Mouse (Mus musculus): ENCODE results near the gene Extl1. TPM values are rescaled to one million over a fixed set of nuclear protein-coding genes. Genes with fewer than 3 reads are reported as not detected.

The Extl1 gene
- polyA plus RNA-seq, 1 experiment, result 0.13 TPM

DNA sequence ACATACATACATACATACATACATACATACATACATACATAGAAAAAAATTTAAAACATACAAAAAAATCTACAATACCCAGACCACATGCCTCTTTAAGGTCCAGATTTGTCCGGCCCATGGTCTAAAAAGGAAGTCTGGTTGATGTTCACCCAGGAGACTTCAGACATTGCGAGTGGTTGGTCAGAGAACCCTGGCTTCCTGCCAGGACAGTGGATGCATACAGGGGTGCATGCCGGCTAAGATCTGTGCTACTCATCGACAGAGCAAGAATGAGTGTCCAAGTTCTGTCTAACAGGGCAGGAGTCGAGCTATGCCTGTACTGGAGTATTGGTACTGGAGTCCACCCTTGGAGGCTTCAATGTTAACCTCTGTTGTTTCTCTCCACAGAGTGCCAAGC, 59.0 kb downstream of the Extl1 start:
- Histone ChIP-seq H3K79me3 (ENCODE audit: low read depth) (no peaks in the 10 kb centered on the region), H3ac (ENCODE audit: control insufficient read depth, insufficient read length, low read depth) (no peak overlapping the region), H3K36me3 (ENCODE audit: control insufficient read depth, insufficient read depth) (no peaks in the 10 kb centered on the region), H3K79me2 (ENCODE audit: control insufficient read depth, insufficient read depth) (no peaks in the 10 kb centered on the region), H3K27me3 (ENCODE audit: control insufficient read depth, insufficient read depth, insufficient read length) (peaks cover 1% of the 10 kb centered on the region), H3K4me3 (ENCODE audit: insufficient read depth, poor library complexity, severe bottlenecking) (no peak overlapping the region)
- TF ChIP-seq MYOG (IDR thresholded peaks at IDR 0.05; ENCODE audit: control insufficient read depth, extremely low read depth, insufficient read length) (no peak), MAX (IDR thresholded peaks at IDR 0.05) (no peak), USF1 (IDR thresholded peaks at IDR 0.05; ENCODE audit: low read depth) (no peak), FOSL1 (IDR thresholded peaks at IDR 0.05; ENCODE audit: insufficient read depth, low read length, poor library complexity, severe bottlenecking) (no peak), CEBPB (IDR thresholded peaks at IDR 0.05; ENCODE audit: low read depth) (no peak), MYOD1 (IDR thresholded peaks at IDR 0.05; ENCODE audit: control insufficient read depth, insufficient read length, low read depth) (no peak), CTCF (IDR thresholded peaks at IDR 0.05; ENCODE audit: control insufficient read depth, insufficient read depth, insufficient read length) (no peak)

- peaks cover 5% of the 10 kb centered on the region for H3K27me3 ChIP-seq (ENCODE audit: control insufficient read depth, insufficient read depth, insufficient read length)
- H3K79me3 ChIP-seq (ENCODE audit: low read depth), result no peaks in the 10 kb centered on the region
- H3K79me2 ChIP-seq (ENCODE audit: control insufficient read depth, insufficient read depth), result no peaks in the 10 kb centered on the region
- H3K4me3 ChIP-seq (ENCODE audit: insufficient read depth, poor library complexity, severe bottlenecking), result no peak overlapping the region
- no peaks in the 10 kb centered on the region for H3K36me3 ChIP-seq (ENCODE audit: control insufficient read depth, insufficient read depth)
- no peak for TF ChIP-seq CEBPB (IDR thresholded peaks at IDR 0.05; ENCODE audit: low read depth)
- TF ChIP-seq MAX (IDR thresholded peaks at IDR 0.05), result no peak
- no peak for TF ChIP-seq USF1 (IDR thresholded peaks at IDR 0.05; ENCODE audit: low read depth)
- TF ChIP-seq MYOG (IDR thresholded peaks at IDR 0.05; ENCODE audit: control insufficient read depth, extremely low read depth, insufficient read length), result no peak
- TF ChIP-seq FOSL1 (IDR thresholded peaks at IDR 0.05; ENCODE audit: insufficient read depth, low read length, poor library complexity, severe bottlenecking), result no peak
- no peak for TF ChIP-seq CTCF (IDR thresholded peaks at IDR 0.05; ENCODE audit: control insufficient read depth, insufficient read depth, insufficient read length)
- no peak for TF ChIP-seq MYOD1 (IDR thresholded peaks at IDR 0.05; ENCODE audit: control insufficient read depth, insufficient read length, low read depth)
- no peak overlapping the region for H3ac ChIP-seq (ENCODE audit: control insufficient read depth, insufficient read length, low read depth)
Observed at GRCm38 (mm10) chr4:134321524-134321923, 62.1 kb downstream of the Extl1 start.

- Histone ChIP-seq H3K79me3 (ENCODE audit: low read depth) (no peaks in the 10 kb centered on the region), H3ac (ENCODE audit: control insufficient read depth, insufficient read length, low read depth) (no peak overlapping the region), H3K79me2 (ENCODE audit: control insufficient read depth, insufficient read depth) (no peaks in the 10 kb centered on the region), H3K27me3 (ENCODE audit: control insufficient read depth, insufficient read depth, insufficient read length) (peaks cover 5% of the 10 kb centered on the region), H3K36me3 (ENCODE audit: control insufficient read depth, insufficient read depth) (no peaks in the 10 kb centered on the region), H3K4me3 (ENCODE audit: insufficient read depth, poor library complexity, severe bottlenecking) (no peak overlapping the region)
- TF ChIP-seq MYOD1 (IDR thresholded peaks at IDR 0.05; ENCODE audit: control insufficient read depth, insufficient read length, low read depth) (no peak), MYOG (IDR thresholded peaks at IDR 0.05; ENCODE audit: control insufficient read depth, extremely low read depth, insufficient read length) (no peak), CTCF (IDR thresholded peaks at IDR 0.05; ENCODE audit: control insufficient read depth, insufficient read depth, insufficient read length) (no peak), FOSL1 (IDR thresholded peaks at IDR 0.05; ENCODE audit: insufficient read depth, low read length, poor library complexity, severe bottlenecking) (no peak), CEBPB (IDR thresholded peaks at IDR 0.05; ENCODE audit: low read depth) (no peak), MAX (IDR thresholded peaks at IDR 0.05) (no peak), USF1 (IDR thresholded peaks at IDR 0.05; ENCODE audit: low read depth) (no peak)
Observed at GRCm38 (mm10) chr4:134319674-134320073, 64.0 kb downstream of the Extl1 start.

- no peaks in the 10 kb centered on the region for H3K36me3 ChIP-seq (ENCODE audit: control insufficient read depth, insufficient read depth)
- no peak overlapping the region for H3K4me3 ChIP-seq (ENCODE audit: insufficient read depth, poor library complexity, severe bottlenecking)
- H3K79me3 ChIP-seq (ENCODE audit: low read depth), result no peaks in the 10 kb centered on the region
- H3K79me2 ChIP-seq (ENCODE audit: control insufficient read depth, insufficient read depth), result no peaks in the 10 kb centered on the region
- no peak overlapping the region for H3ac ChIP-seq (ENCODE audit: control insufficient read depth, insufficient read length, low read depth)
- no peak for TF ChIP-seq MYOG (IDR thresholded peaks at IDR 0.05; ENCODE audit: control insufficient read depth, extremely low read depth, insufficient read length)
- peaks cover 5% of the 10 kb centered on the region for H3K27me3 ChIP-seq (ENCODE audit: control insufficient read depth, insufficient read depth, insufficient read length)
Observed at GRCm38 (mm10) chr4:134319074-134319473, 64.6 kb downstream of the Extl1 start.

DNA sequence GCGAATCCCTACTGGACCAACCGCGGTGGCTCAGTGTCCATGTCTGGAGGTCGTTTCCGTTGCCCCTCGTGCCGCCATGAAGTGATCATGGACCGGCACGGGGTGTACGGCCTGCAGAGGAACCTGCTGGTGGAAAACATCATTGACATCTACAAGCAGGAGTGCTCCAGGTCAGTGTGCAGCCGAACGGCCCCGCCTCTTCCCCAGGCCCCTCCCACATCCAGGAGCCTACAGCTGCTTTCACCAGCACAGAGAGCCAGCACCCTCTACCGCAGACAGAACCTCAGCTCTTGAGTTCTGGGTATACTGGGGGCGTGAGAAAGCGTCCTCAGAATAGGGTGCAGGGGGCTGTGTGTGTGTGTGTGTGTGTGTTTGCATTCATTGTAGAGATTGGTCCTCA, 67.3 kb downstream of the Extl1 start:
- no peaks in the 10 kb centered on the region for H3K79me2 ChIP-seq (ENCODE audit: control insufficient read depth, insufficient read depth)
- H3K36me3 ChIP-seq (ENCODE audit: control insufficient read depth, insufficient read depth), result no peaks in the 10 kb centered on the region
- no peak overlapping the region for H3ac ChIP-seq (ENCODE audit: control insufficient read depth, insufficient read length, low read depth)
- H3K79me3 ChIP-seq (ENCODE audit: low read depth), result no peaks in the 10 kb centered on the region
- peaks cover 5% of the 10 kb centered on the region for H3K27me3 ChIP-seq (ENCODE audit: control insufficient read depth, insufficient read depth, insufficient read length)
- TF ChIP-seq FOSL1 (IDR thresholded peaks at IDR 0.05; ENCODE audit: insufficient read depth, low read length, poor library complexity, severe bottlenecking), result no peak
- no peak for TF ChIP-seq USF1 (IDR thresholded peaks at IDR 0.05; ENCODE audit: low read depth)
- no peak for TF ChIP-seq MYOD1 (IDR thresholded peaks at IDR 0.05; ENCODE audit: control insufficient read depth, insufficient read length, low read depth)
- no peak for TF ChIP-seq MYOG (IDR thresholded peaks at IDR 0.05; ENCODE audit: control insufficient read depth, extremely low read depth, insufficient read length)
- TF ChIP-seq CTCF (IDR thresholded peaks at IDR 0.05; ENCODE audit: control insufficient read depth, insufficient read depth, insufficient read length), result no peak
- TF ChIP-seq CEBPB (IDR thresholded peaks at IDR 0.05; ENCODE audit: low read depth), result no peak
- TF ChIP-seq MAX (IDR thresholded peaks at IDR 0.05), result no peak
- H3K4me3 ChIP-seq (ENCODE audit: insufficient read depth, poor library complexity, severe bottlenecking), result no peak overlapping the region

DNA sequence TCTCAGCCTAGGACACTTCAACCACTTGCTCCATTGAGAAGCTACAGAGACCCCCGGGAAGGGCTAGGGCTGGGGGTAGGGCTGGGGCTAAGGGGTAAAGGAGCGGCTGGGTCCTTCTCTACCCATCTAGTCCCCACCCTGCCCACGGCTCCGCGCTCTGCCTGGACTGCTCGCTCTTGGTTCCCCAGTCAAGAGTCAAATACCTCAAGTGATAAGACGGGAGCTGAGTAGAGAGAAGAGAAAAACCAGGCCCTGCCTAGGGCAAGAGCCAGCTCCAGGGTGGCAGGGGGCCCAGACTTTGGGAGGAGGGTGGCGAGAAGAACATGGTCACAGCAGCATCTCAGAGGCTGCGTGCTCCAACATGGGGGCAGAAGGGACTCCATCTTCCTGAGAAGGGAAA, 68.2 kb downstream of the Extl1 start:
- no peaks in the 10 kb centered on the region for H3K36me3 ChIP-seq (ENCODE audit: control insufficient read depth, insufficient read depth)
- H3K4me3 ChIP-seq (ENCODE audit: insufficient read depth, poor library complexity, severe bottlenecking), result no peak overlapping the region
- H3K27me3 ChIP-seq (ENCODE audit: control insufficient read depth, insufficient read depth, insufficient read length), result peaks cover 5% of the 10 kb centered on the region
- H3ac ChIP-seq (ENCODE audit: control insufficient read depth, insufficient read length, low read depth), result no peak overlapping the region
- no peak for TF ChIP-seq CEBPB (IDR thresholded peaks at IDR 0.05; ENCODE audit: low read depth)
- no peak for TF ChIP-seq MYOG (IDR thresholded peaks at IDR 0.05; ENCODE audit: control insufficient read depth, extremely low read depth, insufficient read length)
- no peak for TF ChIP-seq FOSL1 (IDR thresholded peaks at IDR 0.05; ENCODE audit: insufficient read depth, low read length, poor library complexity, severe bottlenecking)
- no peak for TF ChIP-seq MYOD1 (IDR thresholded peaks at IDR 0.05; ENCODE audit: control insufficient read depth, insufficient read length, low read depth)
- no peak for TF ChIP-seq CTCF (IDR thresholded peaks at IDR 0.05; ENCODE audit: control insufficient read depth, insufficient read depth, insufficient read length)
- TF ChIP-seq MAX (IDR thresholded peaks at IDR 0.05), result no peak
- no peak for TF ChIP-seq USF1 (IDR thresholded peaks at IDR 0.05; ENCODE audit: low read depth)
- no peaks in the 10 kb centered on the region for H3K79me3 ChIP-seq (ENCODE audit: low read depth)
- no peaks in the 10 kb centered on the region for H3K79me2 ChIP-seq (ENCODE audit: control insufficient read depth, insufficient read depth)

Measured in C2C12 (cell line).